Mouse (Mus musculus): ENCODE data around the gene Gm6370. TPM values are rescaled to one million over a fixed set of nuclear protein-coding genes. Genes with fewer than 3 reads are reported as not detected.
"Not testable (repeated sequence)": the region's sequence is repeated elsewhere in the genome, so short reads cannot be mapped to it uniquely, and the experiment has no call there.

The Gm6370 gene
- polyA plus RNA-seq (2012; rRNA removed) = not detected in 2 replicates

DNA sequence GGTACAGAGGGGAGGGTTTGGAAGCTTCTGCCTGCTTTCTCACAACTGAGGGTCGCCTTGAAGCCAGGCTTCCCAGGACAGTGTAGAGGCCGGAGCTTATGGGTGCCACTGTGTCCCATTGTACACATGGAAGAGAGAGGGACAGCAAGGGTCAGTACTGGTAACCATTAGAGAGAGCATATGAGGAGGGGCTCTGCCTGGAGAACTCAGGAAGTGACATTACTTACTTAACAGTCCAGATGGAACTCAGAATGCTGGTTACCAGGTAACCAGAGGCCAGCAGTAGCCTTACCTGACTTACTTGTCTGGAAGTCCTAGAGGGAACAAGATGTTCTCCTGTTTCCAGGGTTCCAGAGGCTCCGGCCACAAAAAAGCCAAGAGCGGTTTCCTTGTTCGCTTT lies at the start of gene Gm6370:
TSS of gene Gm6370 (plus strand) at position 301 of the 400 bp plus-strand sequence.
- not testable (repeated sequence) for H3K36me3 ChIP-seq (ENCODE audit: control insufficient read depth, insufficient read depth, low read length); H3K4me1 ChIP-seq (replicated peaks; ENCODE audit: control insufficient read depth, insufficient read depth, low read length); H3K27ac ChIP-seq (ENCODE audit: control insufficient read depth, insufficient read depth, low read length); H3K4me3 ChIP-seq (ENCODE audit: control insufficient read depth, insufficient read depth, low read length); DNase-seq; H3K27me3 ChIP-seq (ENCODE audit: control insufficient read depth, insufficient read depth, low read length)
- no CpG with 5 or more reads among the region's 5 CpGs for WGBS

DNA sequence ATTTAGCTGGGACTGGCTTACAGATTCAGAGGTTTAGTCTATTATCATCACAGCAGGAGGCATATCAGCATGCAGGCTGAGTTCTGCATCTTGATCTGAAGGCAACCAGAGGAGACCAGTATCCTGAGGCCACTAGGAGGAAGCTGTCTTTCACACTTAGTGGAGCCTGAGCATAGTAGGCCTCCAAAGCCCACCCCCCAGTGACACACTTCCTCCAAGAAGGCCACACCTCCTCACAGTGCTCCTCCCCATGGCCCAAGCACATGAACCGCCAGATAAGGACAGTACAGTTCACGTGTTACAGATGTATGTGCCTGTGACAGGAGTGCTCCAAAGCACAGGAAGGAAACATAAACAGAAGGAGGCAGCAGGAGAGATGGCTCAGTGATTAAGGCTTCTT lies 48.4 kb upstream of the Gm6370 start:
- TF ChIP-seq CTCF (IDR thresholded peaks at IDR 0.05; ENCODE audit: borderline replicate concordance, control insufficient read depth, extremely low read depth, insufficient read depth, low read length, poor library complexity) (no peak), POLR2A (IDR thresholded peaks at IDR 0.05; ENCODE audit: control insufficient read depth, extremely low read depth, insufficient read depth, low read length, poor library complexity) (no peak)
- 44% methylated on average over 2 of the region's 2 CpGs for WGBS
- no peaks in the 10 kb centered on the region for H3K4me1 ChIP-seq (replicated peaks; ENCODE audit: control insufficient read depth, insufficient read depth, low read length)
- H3K36me3 ChIP-seq (ENCODE audit: control insufficient read depth, insufficient read depth, low read length) = no peaks in the 10 kb centered on the region
- DNase-seq = no peak
- no peaks in the 10 kb centered on the region for H3K27me3 ChIP-seq (ENCODE audit: control insufficient read depth, insufficient read depth, low read length)
- H3K4me3 ChIP-seq (ENCODE audit: control insufficient read depth, insufficient read depth, low read length) = no peak overlapping the region
- H3K27ac ChIP-seq (ENCODE audit: control insufficient read depth, insufficient read depth, low read length) = no peak overlapping the region

DNA sequence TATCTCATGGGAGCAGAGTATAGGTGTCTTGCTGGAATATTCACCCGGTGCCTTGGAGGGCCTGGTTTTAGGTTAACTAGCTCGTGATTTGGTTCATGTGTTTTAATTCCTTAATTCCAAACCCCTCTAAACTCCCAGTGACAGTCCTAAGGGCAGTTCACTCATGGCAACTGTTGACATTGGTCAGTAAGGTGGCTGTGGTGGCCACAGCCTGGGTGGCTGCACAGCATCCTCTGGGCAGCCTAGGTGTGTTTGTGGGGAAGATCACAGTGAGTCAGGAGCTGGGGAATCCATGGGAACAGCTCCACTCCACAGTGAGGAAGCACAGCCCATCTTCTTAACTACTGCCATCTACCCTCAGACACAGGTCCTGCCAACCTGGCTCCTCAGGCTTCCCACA lies 44.5 kb upstream of the Gm6370 start:
- H3K27ac ChIP-seq (ENCODE audit: control insufficient read depth, insufficient read depth, low read length) = no peak overlapping the region
- DNase-seq = no peak
- no peaks in the 10 kb centered on the region for H3K27me3 ChIP-seq (ENCODE audit: control insufficient read depth, insufficient read depth, low read length)
- no peaks in the 10 kb centered on the region for H3K4me1 ChIP-seq (replicated peaks; ENCODE audit: control insufficient read depth, insufficient read depth, low read length)
- 88% methylated on average over 2 of the region's 2 CpGs for WGBS
- no peaks in the 10 kb centered on the region for H3K36me3 ChIP-seq (ENCODE audit: control insufficient read depth, insufficient read depth, low read length)
- no peak overlapping the region for H3K4me3 ChIP-seq (ENCODE audit: control insufficient read depth, insufficient read depth, low read length)
- TF ChIP-seq CTCF (IDR thresholded peaks at IDR 0.05; ENCODE audit: borderline replicate concordance, control insufficient read depth, extremely low read depth, insufficient read depth, low read length, poor library complexity) (no peak), POLR2A (IDR thresholded peaks at IDR 0.05; ENCODE audit: control insufficient read depth, extremely low read depth, insufficient read depth, low read length, poor library complexity) (no peak)

DNA sequence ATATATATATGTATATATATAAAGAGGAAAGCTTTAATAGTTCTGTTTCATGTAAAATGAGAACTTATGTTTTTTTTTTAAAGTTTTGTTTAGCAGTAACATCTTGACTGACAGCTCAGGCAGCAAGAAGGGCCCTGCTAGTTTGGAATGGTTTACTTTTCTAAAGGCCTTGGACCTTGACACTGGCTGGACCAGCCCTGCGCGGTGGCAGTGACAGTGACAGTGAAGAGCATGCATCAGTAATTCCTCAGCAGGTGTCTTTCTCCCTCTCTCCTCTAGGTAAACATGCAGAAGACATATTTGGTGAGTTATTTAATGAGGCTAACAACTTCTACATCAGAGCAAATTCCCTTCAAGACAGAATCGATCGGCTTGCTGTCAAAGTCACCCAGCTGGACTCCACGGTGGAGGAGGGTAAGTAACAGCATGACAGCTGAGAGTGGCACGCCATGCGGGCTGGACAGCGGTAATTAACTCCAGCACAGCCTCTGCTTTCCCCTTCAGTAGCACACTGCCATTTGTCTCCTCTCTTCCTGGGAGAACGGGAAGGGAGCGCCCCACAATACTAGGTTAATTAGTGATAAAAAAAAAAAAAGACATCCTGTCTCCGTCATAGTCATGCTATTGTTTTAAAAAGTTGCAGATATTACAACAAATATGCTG lies 39.4 kb upstream of the Gm6370 start:
- no peak for DNase-seq
- WGBS = 90% methylated on average over 11 of the region's 11 CpGs
- Histone ChIP-seq H3K27me3 (ENCODE audit: control insufficient read depth, insufficient read depth, low read length) (no peaks in the 10 kb centered on the region), H3K4me3 (ENCODE audit: control insufficient read depth, insufficient read depth, low read length) (no peak overlapping the region), H3K27ac (ENCODE audit: control insufficient read depth, insufficient read depth, low read length) (no peak overlapping the region), H3K36me3 (ENCODE audit: control insufficient read depth, insufficient read depth, low read length) (no peaks in the 10 kb centered on the region), H3K4me1 (replicated peaks; ENCODE audit: control insufficient read depth, insufficient read depth, low read length) (no peaks in the 10 kb centered on the region)
- no peak for TF ChIP-seq CTCF (IDR thresholded peaks at IDR 0.05; ENCODE audit: borderline replicate concordance, control insufficient read depth, extremely low read depth, insufficient read depth, low read length, poor library complexity)
- TF ChIP-seq POLR2A (IDR thresholded peaks at IDR 0.05; ENCODE audit: control insufficient read depth, extremely low read depth, insufficient read depth, low read length, poor library complexity) = no peak

DNA sequence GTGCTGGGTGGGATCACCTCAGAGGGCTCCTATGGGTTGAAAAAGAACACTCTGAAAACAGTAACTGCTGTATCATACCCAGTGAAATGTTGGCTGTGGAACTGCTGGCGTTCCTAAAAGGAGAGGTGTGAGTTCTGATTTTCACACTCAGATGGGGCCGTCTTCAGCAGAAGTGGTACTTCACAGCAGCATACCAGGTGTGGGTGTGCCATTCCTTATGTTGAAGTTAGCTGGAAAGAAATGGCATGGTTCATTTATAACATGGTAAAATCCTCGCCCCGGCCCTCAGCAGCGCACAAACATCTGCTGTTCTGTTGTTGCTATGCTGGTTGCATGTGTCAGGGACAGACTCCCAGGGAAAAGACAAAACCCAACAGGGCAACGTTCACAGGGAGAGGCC lies 37.6 kb upstream of the Gm6370 start:
- Histone ChIP-seq H3K36me3 (ENCODE audit: control insufficient read depth, insufficient read depth, low read length) (no peaks in the 10 kb centered on the region), H3K27me3 (ENCODE audit: control insufficient read depth, insufficient read depth, low read length) (no peaks in the 10 kb centered on the region), H3K4me3 (ENCODE audit: control insufficient read depth, insufficient read depth, low read length) (no peak overlapping the region), H3K4me1 (replicated peaks; ENCODE audit: control insufficient read depth, insufficient read depth, low read length) (no peaks in the 10 kb centered on the region), H3K27ac (ENCODE audit: control insufficient read depth, insufficient read depth, low read length) (no peak overlapping the region)
- TF ChIP-seq CTCF (IDR thresholded peaks at IDR 0.05; ENCODE audit: borderline replicate concordance, control insufficient read depth, extremely low read depth, insufficient read depth, low read length, poor library complexity) (no peak), POLR2A (IDR thresholded peaks at IDR 0.05; ENCODE audit: control insufficient read depth, extremely low read depth, insufficient read depth, low read length, poor library complexity) (no peak)
- 92% methylated on average over 6 of the region's 6 CpGs for WGBS
- DNase-seq = no peak

DNA sequence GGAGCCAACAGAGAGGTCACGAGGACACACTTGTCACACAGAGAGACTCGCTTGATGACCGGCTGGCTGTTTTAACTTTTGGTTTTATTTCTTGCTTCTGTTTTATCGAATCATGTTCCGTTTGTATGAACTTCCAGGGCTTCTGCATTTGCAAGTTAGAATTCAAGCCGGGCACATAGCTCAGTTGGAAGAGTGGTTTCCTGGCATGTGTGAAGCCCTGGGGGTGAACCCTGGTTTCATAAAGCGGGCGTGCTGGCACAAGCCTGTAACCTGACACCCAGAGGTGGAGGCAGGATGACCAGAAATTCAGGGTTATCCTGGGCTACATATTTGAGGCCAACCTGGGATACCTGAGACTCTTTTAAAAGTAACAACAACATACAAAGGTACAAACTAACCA lies 29.6 kb upstream of the Gm6370 start:
- Histone ChIP-seq H3K36me3 (ENCODE audit: control insufficient read depth, insufficient read depth, low read length) (no peaks in the 10 kb centered on the region), H3K4me1 (replicated peaks; ENCODE audit: control insufficient read depth, insufficient read depth, low read length) (no peaks in the 10 kb centered on the region), H3K27ac (ENCODE audit: control insufficient read depth, insufficient read depth, low read length) (no peak overlapping the region), H3K4me3 (ENCODE audit: control insufficient read depth, insufficient read depth, low read length) (no peak overlapping the region), H3K27me3 (ENCODE audit: control insufficient read depth, insufficient read depth, low read length) (no peaks in the 10 kb centered on the region)
- 51% methylated on average over 8 of the region's 8 CpGs for WGBS
- TF ChIP-seq CTCF (IDR thresholded peaks at IDR 0.05; ENCODE audit: borderline replicate concordance, control insufficient read depth, extremely low read depth, insufficient read depth, low read length, poor library complexity) = no peak
- TF ChIP-seq POLR2A (IDR thresholded peaks at IDR 0.05; ENCODE audit: control insufficient read depth, extremely low read depth, insufficient read depth, low read length, poor library complexity) = no peak
- DNase-seq = no peak

DNA sequence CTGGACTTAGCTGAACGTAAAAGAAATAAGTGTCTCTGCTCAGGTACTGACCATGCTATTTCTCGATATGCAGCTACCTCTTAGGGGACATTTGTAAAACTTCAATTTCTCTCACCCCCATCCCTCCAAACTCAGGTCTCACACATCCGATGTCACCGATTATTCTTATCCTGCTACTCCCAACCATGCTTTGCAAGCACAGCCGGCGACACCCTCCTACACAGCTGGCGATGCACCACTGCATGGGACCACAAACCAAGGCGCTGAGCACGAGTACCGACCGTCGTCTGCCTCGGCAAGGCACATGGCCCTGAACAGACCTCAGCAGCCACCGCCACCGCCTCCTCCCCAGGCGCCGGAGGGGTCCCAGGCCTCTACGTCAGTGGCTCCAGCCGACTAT lies 24.5 kb upstream of the Gm6370 start:
- Histone ChIP-seq H3K27me3 (ENCODE audit: control insufficient read depth, insufficient read depth, low read length) (no peaks in the 10 kb centered on the region), H3K36me3 (ENCODE audit: control insufficient read depth, insufficient read depth, low read length) (no peaks in the 10 kb centered on the region), H3K4me1 (replicated peaks; ENCODE audit: control insufficient read depth, insufficient read depth, low read length) (no peaks in the 10 kb centered on the region), H3K4me3 (ENCODE audit: control insufficient read depth, insufficient read depth, low read length) (no peak overlapping the region), H3K27ac (ENCODE audit: control insufficient read depth, insufficient read depth, low read length) (no peak overlapping the region)
- TF ChIP-seq CTCF (IDR thresholded peaks at IDR 0.05; ENCODE audit: borderline replicate concordance, control insufficient read depth, extremely low read depth, insufficient read depth, low read length, poor library complexity) (no peak), POLR2A (IDR thresholded peaks at IDR 0.05; ENCODE audit: control insufficient read depth, extremely low read depth, insufficient read depth, low read length, poor library complexity) (no peak)
- 95% methylated on average over 19 of the region's 19 CpGs for WGBS
- no peak for DNase-seq

Data from thymus, adult 2 months (tissue).